Mouse (Mus musculus) layer of hippocampus, adult 11-12 months (tissue): ENCODE measurements at regions not wholly inside any gene's neighbourhood (a gene's known extent, or its start where the extent isn't known, plus 50 kb on each side); places are given as distances from the start of the nearest gene placed in this dataset.
"Not testable (repeated sequence)": the region's sequence is repeated elsewhere in the genome, so short reads cannot be mapped to it uniquely, and the experiment has no call there.

Experiments
- DNase-seq: peaks from one replicate; pipeline ENCODE4 v3.0.0; 2022; ENCODE audit warnings: low spot score

- DNase-seq, result no peak
Observed at GRCm38 (mm10) chr10:96685991-96686601, 69.3 kb downstream of the Btg1 start.

DNA sequence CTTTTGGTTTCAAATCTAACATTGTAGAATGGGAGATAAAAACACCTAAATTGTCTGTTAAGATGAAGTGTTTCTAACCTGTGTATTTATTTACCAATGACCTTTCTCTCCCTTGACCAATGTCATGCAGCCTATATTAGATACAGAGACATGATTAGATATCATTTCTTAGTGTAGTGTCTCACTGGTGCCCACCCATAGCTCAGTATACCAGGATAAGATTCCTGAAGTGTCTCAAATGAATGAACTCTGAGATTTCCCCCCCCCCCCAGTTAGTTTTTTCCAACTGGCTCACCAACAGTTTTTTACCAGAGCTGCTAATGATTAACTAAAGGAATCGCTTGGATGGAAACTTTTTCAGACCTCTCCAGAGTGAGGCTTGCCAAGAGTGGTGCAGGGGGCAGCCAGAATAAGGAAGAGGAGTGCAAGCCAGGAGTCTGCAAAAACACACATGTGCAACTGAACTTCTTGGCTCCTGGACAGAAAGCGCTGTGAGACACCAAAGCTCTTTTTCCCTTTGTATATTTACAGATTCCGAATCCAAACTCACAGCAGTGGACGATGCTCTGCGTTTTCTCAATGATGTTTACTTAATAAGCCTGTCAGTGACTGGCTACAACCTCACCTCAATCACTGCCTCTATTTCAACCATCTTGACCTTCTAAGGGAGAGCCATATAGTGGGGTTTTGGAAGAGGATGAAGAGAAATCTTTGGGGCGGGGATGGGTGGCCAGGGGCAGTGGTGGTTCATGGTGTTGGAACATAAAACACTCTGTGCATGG is 70.0 kb downstream of the Btg1 start:
- no peak for DNase-seq

DNA sequence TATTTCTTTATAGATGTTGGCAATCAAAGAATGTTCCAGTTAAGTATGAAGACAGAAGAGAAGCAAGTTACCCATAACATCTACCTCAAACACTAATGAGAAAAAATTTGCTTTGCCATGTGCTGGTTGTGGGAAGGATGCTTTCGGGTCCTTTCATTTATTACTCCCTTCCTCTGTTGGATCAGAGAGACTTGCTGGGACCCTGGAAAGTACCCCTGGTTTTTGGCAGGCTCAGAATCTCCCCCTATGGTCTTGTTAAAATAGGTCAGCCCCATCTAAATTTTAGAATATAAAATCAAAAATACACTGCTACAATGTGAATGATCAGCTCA is 70.6 kb downstream of the Btg1 start:
- DNase-seq, result no peak

DNA sequence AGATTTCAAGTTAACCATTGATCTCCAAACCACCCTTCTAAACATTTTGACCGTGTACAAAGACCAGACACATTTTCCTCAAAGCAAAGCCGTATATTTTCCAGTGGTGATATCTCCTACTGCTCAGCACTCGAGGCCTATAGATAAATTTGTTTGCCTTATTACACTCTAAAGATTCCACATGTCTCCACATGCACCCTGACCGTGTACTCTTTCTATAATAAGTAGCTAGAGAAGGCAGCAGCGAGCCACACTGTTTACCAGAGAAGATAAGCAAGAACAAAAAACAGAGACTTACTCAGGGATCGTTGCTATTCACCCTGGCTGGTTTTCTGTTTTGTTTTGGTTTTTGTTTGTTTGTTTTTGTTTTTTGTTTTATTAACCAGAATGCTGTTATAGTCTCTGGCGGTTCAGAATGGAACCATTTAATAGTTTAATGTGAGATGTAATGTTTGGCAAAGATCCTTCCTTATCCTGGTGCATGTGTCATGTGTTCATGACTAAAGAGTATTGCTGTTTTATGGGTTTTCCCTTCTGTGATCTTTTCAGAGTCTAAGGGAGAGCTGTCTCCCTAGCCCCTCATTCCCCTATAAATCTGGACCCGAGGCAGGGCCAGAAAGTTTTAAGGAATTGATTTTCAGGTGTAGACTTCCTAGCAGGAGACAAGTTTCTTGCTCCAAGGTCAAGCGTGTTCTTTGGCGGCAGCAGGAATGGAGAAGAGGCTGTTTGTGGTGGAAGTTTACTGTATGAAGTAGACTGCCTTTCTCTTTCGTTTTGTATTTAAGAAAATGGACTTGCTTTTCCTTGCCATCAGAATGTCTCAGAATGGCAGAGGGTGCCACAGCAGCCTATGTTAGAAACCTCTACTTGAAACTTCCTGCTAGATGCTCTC is 73.4 kb downstream of the Btg1 start:
- no peak for DNase-seq

DNA sequence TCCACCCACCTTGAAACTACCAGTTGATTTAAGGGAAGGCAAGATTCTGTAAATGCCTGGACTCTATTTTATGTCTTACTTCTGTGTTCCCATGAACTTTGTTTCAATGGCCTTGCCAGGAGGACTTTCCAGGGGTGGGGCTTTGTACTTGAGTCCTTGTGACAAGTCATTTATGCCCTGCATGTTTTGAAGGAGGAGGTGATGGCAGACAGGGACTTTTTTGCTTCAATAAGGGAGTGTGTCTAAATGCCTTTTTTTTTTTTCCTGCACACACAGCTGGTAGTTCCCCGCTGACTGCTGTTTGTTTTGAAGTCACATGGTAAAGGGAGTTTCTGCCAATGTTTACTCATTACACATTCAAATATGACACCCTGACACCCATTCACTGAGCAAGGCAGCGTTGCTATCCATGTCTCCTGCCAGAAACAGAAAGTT is 74.1 kb downstream of the Btg1 start:
- DNase-seq, result no peak

DNA sequence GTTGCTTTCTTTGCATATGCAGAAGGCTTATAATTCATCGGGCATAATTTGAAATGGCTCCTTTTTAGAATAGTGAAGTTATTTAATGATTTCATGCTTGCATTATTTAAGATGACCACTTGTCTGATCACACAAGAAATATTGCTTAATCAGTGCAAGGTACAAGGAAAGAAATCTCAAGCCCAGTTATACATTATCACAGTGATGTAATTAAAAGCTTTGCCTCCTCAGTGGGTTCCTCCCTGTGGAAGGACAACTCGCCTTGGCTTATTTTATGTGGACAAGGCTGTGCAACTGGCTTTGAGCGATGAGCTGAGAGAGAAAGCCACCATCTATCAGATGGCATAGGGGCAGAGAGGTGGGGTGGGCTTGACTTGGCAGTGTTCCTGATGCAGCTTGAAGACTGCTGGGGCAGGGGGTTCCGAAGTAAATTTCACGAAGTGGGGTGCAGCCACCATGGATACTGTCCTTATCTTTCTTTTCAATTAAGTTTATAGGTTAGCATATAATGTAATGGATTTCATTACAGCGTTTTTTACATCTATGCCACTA is 74.6 kb downstream of the Btg1 start:
- DNase-seq, result no peak

DNA sequence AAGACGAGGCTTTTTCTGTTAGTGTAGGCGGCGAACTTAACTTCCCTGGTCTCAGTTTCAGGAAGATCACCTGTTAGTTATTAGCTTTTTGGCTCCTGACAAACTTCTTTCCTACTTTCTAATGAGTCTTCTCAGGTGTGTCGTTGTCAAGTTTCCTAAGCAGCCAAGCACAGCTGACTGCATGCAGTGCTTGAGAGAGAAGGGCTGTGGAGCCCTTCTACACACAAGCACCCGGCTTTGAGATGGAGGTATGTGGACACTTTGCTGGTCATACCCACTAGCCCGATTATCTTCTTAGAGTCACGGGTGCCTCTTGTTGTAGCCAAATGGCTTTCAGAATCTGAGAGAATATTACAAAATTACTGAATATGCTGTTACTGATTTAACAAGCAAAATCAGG is 76.0 kb downstream of the Btg1 start:
- DNase-seq, result no peak

DNA sequence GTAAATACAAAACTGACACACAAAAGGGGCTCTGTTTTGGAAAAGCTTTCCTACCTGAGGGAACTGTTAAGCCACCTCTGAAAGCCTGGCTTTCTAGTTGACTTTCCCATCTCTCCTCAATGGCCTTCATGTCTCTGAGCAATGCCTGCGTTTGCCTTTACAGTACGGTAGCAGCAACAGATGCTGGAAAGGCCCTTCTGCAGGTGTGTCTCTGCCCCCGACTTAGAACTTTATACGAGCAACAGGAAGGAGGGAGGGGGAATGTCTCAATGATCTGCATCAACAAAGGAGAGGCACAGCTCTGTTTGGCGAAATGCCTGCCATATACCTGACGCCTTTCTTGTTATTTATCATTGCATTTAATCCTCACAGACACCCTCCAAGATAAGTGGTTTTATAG is 77.0 kb downstream of the Btg1 start:
- no peak for DNase-seq

DNA sequence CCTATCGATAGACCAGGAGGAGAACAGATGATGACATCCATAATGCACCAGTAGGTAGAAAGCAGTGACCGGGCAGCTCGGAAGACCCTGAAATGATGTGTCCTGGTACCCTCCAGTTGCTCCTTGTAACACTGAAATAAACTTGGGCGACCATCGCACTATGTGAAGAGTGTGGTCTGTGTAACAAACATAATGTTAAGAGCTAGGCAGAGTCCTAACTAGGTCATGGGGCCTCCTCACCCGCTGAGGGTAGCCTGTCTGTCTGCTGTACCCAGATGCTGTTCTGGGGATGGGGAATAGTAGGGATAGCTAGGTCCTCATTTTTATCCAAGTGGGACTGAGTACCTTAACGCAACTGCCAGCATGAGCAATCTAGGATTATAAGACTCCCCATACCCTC is 79.8 kb downstream of the Btg1 start:
- DNase-seq, result no peak

GRCm38 (mm10) chr10:96697781-96698180 is 81.0 kb downstream of the Btg1 start:
- DNase-seq, result no peak

GRCm38 (mm10) chr10:96706656-96707055 is 89.8 kb downstream of the Btg1 start:
- no peak for DNase-seq

DNA sequence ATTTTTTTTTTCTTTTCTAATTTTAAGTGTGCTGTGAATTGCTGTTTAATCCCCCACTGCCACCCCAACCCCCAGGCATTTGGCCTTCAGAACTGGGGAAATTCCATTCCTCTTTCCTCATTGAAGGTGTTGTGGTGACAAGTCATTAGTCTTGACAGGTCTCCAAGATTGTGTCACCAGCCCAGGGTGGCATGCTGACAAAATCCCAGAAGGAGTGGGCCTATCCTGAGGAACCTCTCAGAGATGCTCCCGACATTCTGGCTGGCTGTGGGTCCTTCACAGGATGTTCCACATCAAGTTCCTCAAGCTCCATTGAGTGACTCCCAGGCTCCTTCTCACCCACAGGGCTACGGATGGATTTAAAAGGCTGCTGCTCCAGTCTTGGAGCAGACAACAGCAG is 91.7 kb downstream of the Btg1 start:
- DNase-seq, result no peak

GRCm38 (mm10) chr10:96709698-96710356 is 93.0 kb downstream of the Btg1 start:
- no peak for DNase-seq

- no peak for DNase-seq
Observed at GRCm38 (mm10) chr10:96711993-96712392, 95.2 kb downstream of the Btg1 start.

GRCm38 (mm10) chr10:96714702-96715101 is 97.9 kb downstream of the Btg1 start:
- no peak for DNase-seq

- no peak for DNase-seq
Observed at GRCm38 (mm10) chr10:96717281-96717680, 100.5 kb downstream of the Btg1 start.

DNA sequence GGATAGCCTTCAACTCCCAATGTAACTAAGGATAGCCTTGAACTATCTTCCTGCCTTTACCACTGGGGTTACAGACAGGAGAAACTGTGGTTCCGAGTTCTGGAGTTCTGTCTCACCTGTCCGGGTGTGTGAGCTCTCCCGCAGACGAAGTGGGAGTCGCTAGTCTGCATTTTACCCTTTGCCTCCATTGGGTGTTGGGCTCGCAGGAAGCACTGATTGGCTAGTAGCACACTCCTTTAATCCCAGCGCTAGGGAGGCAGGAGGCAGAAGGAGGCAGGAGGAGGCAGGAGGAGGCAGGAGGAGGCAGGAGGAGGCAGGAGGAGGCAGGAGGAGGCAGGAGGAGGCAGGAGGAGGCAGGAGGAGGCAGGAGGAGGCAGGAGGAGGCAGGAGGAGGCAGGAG is 101.9 kb downstream of the Btg1 start:
- DNase-seq, result not testable (repeated sequence)

DNA sequence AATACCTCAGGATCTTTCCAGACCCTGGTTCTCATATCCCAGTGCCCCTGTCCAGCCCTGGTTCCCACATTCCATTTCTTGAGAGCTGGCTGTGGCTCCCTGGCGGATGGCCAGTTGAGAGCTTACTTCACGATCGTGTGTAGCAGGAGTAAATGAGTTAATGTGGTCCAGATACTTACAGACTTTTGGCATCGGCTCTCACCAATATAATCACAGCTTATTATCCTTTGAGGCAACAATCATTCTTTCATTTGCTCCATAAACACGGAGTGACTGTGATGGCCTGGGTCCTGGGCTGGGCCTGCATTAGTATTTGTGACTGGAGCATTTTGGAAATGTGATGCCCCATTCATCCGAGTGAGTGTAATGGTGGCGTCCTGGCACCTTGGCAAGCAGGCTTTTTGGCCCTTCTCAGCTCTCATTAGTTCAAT is 103.5 kb downstream of the Btg1 start:
- DNase-seq, result peak; percentile 21

DNA sequence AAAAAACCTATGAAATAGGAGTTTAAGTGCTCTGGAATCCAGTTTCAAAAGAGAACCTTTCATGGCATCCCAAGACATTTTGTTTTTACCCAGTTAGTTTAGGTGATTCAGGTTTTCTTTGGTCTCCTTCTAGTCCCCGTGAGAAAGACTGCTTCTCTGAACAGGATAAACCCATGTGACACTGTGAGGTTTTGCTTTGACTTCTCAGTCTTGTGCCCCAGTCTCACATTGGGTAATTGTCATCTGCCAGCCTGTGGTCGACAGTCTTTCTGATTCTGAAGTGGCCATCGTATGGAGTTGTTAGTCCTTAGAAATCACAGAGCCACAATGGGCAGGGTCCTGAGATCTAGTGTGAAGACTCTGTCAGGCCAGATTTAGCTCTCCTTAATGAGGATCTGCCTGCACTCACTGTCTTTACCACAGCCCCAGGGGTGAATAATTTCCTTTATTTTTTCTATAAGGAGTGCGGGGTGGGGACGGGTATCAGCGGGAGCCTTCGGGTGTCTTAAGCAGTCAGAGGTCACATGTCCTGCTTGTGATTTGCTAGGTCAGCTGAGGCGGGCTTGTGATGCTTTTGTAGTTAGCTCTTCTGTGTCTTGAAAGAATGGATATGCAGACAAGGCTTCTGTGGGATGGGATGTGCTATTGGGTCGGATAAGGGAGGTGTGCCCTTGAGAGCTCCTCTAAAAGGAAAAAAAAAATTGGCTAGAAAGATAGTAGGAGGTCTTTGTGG is 104.3 kb downstream of the Btg1 start:
- no peak for DNase-seq

DNA sequence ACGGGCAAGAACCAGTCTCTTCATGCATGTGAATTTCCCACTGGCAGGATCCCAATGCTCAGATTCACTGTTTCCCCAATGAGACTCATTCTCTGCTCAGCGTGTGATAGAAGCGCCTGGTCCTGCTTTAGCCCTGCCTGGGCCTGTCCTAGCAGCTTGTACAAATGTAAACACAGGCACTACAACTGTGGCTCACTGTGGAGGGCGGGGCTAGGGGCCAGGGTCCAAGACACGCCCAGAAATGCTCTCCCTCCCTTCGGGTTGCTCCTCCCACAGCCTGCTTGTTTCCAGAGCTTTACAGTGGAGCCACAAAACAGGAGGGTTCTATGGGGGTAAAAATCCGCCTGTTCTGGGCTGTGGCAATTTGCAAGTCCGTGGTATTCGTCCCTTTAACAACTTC is 105.7 kb downstream of the Btg1 start:
- no peak for DNase-seq

DNA sequence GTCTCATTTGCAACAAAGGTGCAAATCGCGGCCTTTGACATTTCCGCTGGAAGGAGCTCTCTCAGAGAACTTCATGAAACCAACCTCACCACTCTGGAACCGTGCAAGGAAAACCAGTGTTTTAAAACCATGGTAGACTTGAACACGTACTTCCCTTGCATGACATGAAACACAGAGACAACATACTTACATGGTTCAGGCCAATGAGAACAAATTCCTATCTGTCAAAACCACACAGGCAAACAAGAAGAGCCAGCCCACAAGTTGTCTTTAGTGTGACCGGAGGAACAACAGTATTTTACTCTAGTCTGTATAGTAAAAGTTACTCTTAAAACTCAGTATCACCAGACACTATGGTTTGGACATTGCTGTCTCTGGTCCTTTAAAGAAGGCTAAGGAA is 106.3 kb downstream of the Btg1 start:
- no peak for DNase-seq
